Mouse (Mus musculus): Measurements from ENCODE around the gene Nkx6-2.

GRCm38 (mm10) chr7:139595311-139595710 is 12.7 kb upstream of the Nkx6-2 start:
- TF ChIP-seq CTCF (IDR thresholded peaks at IDR 0.05; ENCODE audit: low read depth), result no peak
- no peak for TF ChIP-seq EP300 (IDR thresholded peaks at IDR 0.05; ENCODE audit: low read depth)
